Mouse (Mus musculus): ENCODE results near the gene Rassf3. TPM values are rescaled to one million over a fixed set of nuclear protein-coding genes. Genes with fewer than 3 reads are reported as not detected.
A peak's percentile ranks its signal among the peaks of the same experiment; 100 is the strongest.

Gene Rassf3
- total and polyA plus RNA-seq, 2 experiments: 13.4 to 20.0 TPM

DNA sequence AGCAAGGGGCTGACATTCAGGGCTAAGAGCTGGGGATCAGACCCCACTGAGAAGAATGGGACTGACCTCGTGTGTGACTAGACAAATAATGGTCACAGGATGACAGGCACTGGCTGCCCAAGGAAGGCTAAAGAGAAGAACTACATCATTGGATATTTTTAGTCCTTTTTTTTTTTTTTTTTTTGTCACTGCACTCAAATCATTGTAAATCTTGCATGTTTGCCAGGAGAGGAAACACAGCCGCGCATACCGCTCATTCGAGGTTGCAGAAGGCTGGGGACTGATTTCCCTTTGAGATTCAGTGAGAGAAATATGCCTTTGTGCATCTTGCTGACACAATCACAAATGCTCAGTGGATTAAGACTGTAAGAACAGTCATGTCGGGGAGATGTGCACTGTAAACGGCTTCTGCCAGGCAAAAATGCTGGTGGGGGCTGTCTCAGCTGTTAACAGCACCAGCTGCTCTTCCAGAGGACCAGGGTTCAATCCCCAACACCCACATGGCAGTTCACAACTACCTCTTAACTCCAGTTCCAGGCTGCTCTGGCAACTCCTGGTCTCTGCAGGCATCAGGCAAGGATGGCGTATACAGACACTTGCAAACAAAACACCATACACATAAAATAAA lies 4.5 kb downstream of the Rassf3 start:
- no peak for TF ChIP-seq POLR2A (IDR thresholded peaks at IDR 0.05; ENCODE audit: extremely low read depth, insufficient read depth, low read length)
- TF ChIP-seq CTCF (IDR thresholded peaks at IDR 0.05; ENCODE audit: low read depth, low read length): no peak
- no peak for DNase-seq (ENCODE audit: extremely low read depth, low read depth, low spot score)
- H3K36me3 ChIP-seq (ENCODE audit: control insufficient read depth, insufficient read depth, low read length): no peaks in the 10 kb centered on the region
- peaks cover 46% of the 10 kb centered on the region for H3K4me1 ChIP-seq (ENCODE audit: control insufficient read depth, insufficient read depth, low read length)
- H3K9ac ChIP-seq (ENCODE audit: low read depth, low read length): peak overlapping the region; percentile 8; the same call in 1 of the 2 replicates
- H3K79me2 ChIP-seq (ENCODE audit: control insufficient read depth, insufficient read depth, low read length): peaks cover 53% of the 10 kb centered on the region
- H3K27ac ChIP-seq (replicated peaks; ENCODE audit: insufficient read depth, low read depth, low read length): peak overlapping the region; percentile 36
- no peaks in the 10 kb centered on the region for H3K27me3 ChIP-seq (ENCODE audit: control insufficient read depth, insufficient read depth, low read length)
- WGBS: 17% methylated on average over 8 of the region's 8 CpGs
- H3K4me3 ChIP-seq (ENCODE audit: insufficient read depth, low read depth, low read length): no peak overlapping the region

DNA sequence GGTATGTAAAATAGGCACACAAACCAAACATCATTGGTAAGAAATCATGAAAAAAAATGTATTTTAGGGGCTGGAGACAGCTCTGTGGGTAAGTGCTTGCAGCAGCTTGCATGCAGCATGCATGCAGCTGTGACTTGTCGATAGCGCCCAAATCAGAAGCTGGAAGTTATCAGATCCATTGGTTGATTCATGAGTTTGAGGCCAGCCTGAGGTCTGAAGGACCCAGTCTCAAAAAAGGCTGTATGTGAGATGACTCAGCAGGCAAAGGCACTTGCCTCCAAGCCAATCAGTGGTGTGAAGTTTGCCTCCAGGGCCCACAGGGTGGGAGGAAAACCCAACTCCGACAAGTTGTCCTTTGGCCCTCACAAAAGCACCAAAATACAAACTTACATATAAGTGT lies 6.5 kb downstream of the Rassf3 start:
- Histone ChIP-seq H3K27ac (replicated peaks; ENCODE audit: insufficient read depth, low read depth, low read length) (peak overlapping the region; percentile 0; the same call in 1 of the 2 replicates), H3K27me3 (ENCODE audit: control insufficient read depth, insufficient read depth, low read length) (no peaks in the 10 kb centered on the region), H3K36me3 (ENCODE audit: control insufficient read depth, insufficient read depth, low read length) (no peaks in the 10 kb centered on the region), H3K4me1 (ENCODE audit: control insufficient read depth, insufficient read depth, low read length) (peaks cover 46% of the 10 kb centered on the region), H3K79me2 (ENCODE audit: control insufficient read depth, insufficient read depth, low read length) (peaks cover 49% of the 10 kb centered on the region), H3K9ac (ENCODE audit: low read depth, low read length) (no peak overlapping the region), H3K4me3 (ENCODE audit: insufficient read depth, low read depth, low read length) (no peak overlapping the region)
- 34% methylated on average over 3 of the region's 3 CpGs for WGBS
- DNase-seq (ENCODE audit: extremely low read depth, low read depth, low spot score): no peak
- TF ChIP-seq CTCF (IDR thresholded peaks at IDR 0.05; ENCODE audit: low read depth, low read length) (no peak), POLR2A (IDR thresholded peaks at IDR 0.05; ENCODE audit: extremely low read depth, insufficient read depth, low read length) (no peak)

DNA sequence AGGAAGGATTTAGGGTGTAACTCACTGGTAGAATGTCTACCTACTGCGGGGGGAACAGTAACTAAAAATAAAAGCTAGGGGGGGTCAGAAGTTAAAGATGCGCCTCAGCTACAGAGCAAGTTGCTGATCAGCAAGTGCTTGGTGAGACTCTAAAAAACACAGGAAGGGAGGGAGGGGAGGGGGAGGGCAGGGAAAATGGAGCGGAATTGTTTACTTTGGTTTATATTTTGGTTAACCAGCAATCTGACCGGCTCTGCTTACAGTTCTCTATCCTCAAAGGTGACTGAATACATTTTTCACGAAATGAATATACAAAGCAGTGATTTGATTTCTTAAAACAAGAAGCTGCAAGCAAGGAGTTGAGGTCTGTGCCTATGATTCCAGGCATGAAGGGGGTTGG lies 7.2 kb downstream of the Rassf3 start:
- H3K27me3 ChIP-seq (ENCODE audit: control insufficient read depth, insufficient read depth, low read length): no peaks in the 10 kb centered on the region
- DNase-seq (ENCODE audit: extremely low read depth, low read depth, low spot score): peak; percentile 65
- no peak for TF ChIP-seq POLR2A (IDR thresholded peaks at IDR 0.05; ENCODE audit: extremely low read depth, insufficient read depth, low read length)
- TF ChIP-seq CTCF (IDR thresholded peaks at IDR 0.05; ENCODE audit: low read depth, low read length): no peak
- peak overlapping the region; percentile 48 for H3K27ac ChIP-seq (replicated peaks; ENCODE audit: insufficient read depth, low read depth, low read length)
- H3K4me3 ChIP-seq (ENCODE audit: insufficient read depth, low read depth, low read length): no peak overlapping the region
- WGBS: 5% methylated on average over 5 of the region's 5 CpGs
- H3K79me2 ChIP-seq (ENCODE audit: control insufficient read depth, insufficient read depth, low read length): peaks cover 46% of the 10 kb centered on the region
- 0 out of 2 replicates have a peak overlapping the region, but pooled peaks have one; percentile 30 for H3K9ac ChIP-seq (ENCODE audit: low read depth, low read length)
- peaks cover 43% of the 10 kb centered on the region for H3K4me1 ChIP-seq (ENCODE audit: control insufficient read depth, insufficient read depth, low read length)
- no peaks in the 10 kb centered on the region for H3K36me3 ChIP-seq (ENCODE audit: control insufficient read depth, insufficient read depth, low read length)

DNA sequence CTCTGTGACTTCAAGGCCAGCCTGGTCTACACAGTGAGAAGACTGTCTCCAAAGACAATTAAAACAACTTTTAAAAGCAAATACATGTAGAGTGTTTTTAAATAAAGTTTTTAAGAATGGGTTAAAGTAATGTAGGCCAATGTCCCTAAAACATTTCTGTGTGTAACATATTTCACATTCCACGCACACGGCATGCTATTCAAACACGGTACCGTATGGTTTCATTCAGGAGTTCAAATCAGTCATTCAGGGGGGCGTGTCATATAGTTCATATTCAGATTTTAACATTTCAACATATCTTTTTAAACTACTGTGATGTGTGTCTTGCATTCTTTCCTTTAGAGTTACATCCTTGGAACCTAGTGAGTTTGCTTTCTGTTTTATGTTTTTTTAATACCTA lies 7.9 kb downstream of the Rassf3 start:
- no peak overlapping the region for H3K9ac ChIP-seq (ENCODE audit: low read depth, low read length)
- H3K36me3 ChIP-seq (ENCODE audit: control insufficient read depth, insufficient read depth, low read length): no peaks in the 10 kb centered on the region
- no peaks in the 10 kb centered on the region for H3K27me3 ChIP-seq (ENCODE audit: control insufficient read depth, insufficient read depth, low read length)
- peaks cover 38% of the 10 kb centered on the region for H3K4me1 ChIP-seq (ENCODE audit: control insufficient read depth, insufficient read depth, low read length)
- H3K79me2 ChIP-seq (ENCODE audit: control insufficient read depth, insufficient read depth, low read length): peaks cover 44% of the 10 kb centered on the region
- WGBS: 53% methylated on average over 5 of the region's 5 CpGs
- TF ChIP-seq POLR2A (IDR thresholded peaks at IDR 0.05; ENCODE audit: extremely low read depth, insufficient read depth, low read length) (no peak), CTCF (IDR thresholded peaks at IDR 0.05; ENCODE audit: low read depth, low read length) (no peak)
- DNase-seq (ENCODE audit: extremely low read depth, low read depth, low spot score): no peak
- H3K4me3 ChIP-seq (ENCODE audit: insufficient read depth, low read depth, low read length): no peak overlapping the region
- no peak overlapping the region for H3K27ac ChIP-seq (replicated peaks; ENCODE audit: insufficient read depth, low read depth, low read length)

DNA sequence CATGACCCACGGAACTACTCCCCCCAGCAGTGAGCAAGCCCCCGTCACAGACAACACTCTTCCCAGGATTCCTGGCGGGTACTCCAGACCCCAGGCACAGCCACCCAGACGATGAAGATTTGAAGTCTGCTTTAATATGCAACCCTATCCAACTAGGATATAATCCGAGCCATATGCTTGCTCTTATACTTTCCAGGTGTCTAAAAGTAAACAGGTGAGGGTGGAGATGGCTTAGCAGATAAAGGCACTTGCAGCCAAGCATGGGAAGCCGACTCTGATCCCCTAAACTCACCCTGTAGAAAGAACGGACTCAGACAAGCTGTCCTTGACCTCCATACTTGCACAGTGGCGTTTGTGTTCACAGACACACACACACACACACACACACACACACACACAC lies 8.4 kb downstream of the Rassf3 start:
- H3K4me3 ChIP-seq (ENCODE audit: insufficient read depth, low read depth, low read length): no peak overlapping the region
- 54% methylated on average over 8 of the region's 8 CpGs for WGBS
- no peaks in the 10 kb centered on the region for H3K27me3 ChIP-seq (ENCODE audit: control insufficient read depth, insufficient read depth, low read length)
- TF ChIP-seq POLR2A (IDR thresholded peaks at IDR 0.05; ENCODE audit: extremely low read depth, insufficient read depth, low read length): no peak
- no peak for TF ChIP-seq CTCF (IDR thresholded peaks at IDR 0.05; ENCODE audit: low read depth, low read length)
- H3K36me3 ChIP-seq (ENCODE audit: control insufficient read depth, insufficient read depth, low read length): no peaks in the 10 kb centered on the region
- no peak overlapping the region for H3K27ac ChIP-seq (replicated peaks; ENCODE audit: insufficient read depth, low read depth, low read length)
- peaks cover 43% of the 10 kb centered on the region for H3K79me2 ChIP-seq (ENCODE audit: control insufficient read depth, insufficient read depth, low read length)
- no peak overlapping the region for H3K9ac ChIP-seq (ENCODE audit: low read depth, low read length)
- H3K4me1 ChIP-seq (ENCODE audit: control insufficient read depth, insufficient read depth, low read length): peaks cover 35% of the 10 kb centered on the region
- DNase-seq (ENCODE audit: extremely low read depth, low read depth, low spot score): no peak

DNA sequence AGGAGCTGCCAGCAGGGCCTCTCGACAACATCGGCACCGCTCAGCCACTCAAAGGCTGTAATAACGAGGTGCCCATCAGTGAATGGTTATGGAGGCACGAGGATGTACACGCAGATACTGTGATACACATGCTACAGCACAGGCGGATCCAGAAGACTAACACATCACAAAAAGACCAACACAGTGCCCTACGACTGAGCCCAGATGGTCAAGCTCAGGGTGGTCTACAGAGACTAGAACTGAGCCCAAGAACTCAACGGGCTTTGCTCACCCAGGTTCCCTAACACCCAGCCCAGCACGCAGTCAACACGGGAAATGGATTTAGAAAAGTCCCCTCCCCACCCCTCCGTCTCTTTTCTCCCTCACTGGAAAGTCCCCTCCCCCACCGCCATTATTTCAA lies 9.1 kb downstream of the Rassf3 start:
- Histone ChIP-seq H3K4me3 (ENCODE audit: insufficient read depth, low read depth, low read length) (no peak overlapping the region), H3K4me1 (ENCODE audit: control insufficient read depth, insufficient read depth, low read length) (peaks cover 33% of the 10 kb centered on the region), H3K36me3 (ENCODE audit: control insufficient read depth, insufficient read depth, low read length) (peaks cover 3% of the 10 kb centered on the region; the same call in 1 of the 2 replicates), H3K27ac (replicated peaks; ENCODE audit: insufficient read depth, low read depth, low read length) (no peak overlapping the region), H3K27me3 (ENCODE audit: control insufficient read depth, insufficient read depth, low read length) (no peaks in the 10 kb centered on the region), H3K79me2 (ENCODE audit: control insufficient read depth, insufficient read depth, low read length) (peaks cover 45% of the 10 kb centered on the region), H3K9ac (ENCODE audit: low read depth, low read length) (no peak overlapping the region)
- 81% methylated on average over 13 of the region's 13 CpGs for WGBS
- DNase-seq (ENCODE audit: extremely low read depth, low read depth, low spot score): no peak
- TF ChIP-seq POLR2A (IDR thresholded peaks at IDR 0.05; ENCODE audit: extremely low read depth, insufficient read depth, low read length): no peak
- no peak for TF ChIP-seq CTCF (IDR thresholded peaks at IDR 0.05; ENCODE audit: low read depth, low read length)
